Mouse (Mus musculus): ENCODE measurements around the gene Lgalsl. TPM values are rescaled to one million over a fixed set of nuclear protein-coding genes. Genes with fewer than 3 reads are reported as not detected.

Gene Lgalsl
- polyA plus RNA-seq, 1 experiment from 2014 or later = 28.1 TPM

DNA sequence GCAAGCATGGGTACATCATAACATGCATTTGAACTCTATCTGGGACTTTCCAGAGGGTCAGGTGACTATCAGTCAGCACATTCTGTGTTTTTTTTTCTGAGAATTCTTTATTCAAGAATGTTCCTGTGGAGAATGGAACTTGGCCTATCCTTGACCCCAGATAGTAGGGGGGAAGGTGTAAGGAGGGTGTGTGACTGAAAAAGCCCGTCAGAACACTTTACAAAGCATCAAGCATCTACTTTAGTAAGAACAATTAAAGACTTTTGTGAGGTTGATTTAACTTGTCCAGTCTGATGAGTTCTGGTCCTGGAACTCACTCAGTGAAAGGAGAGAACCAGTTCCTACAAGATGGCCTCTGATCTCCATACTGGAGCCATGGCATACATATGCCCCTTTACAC lies 45.7 kb downstream of the Lgalsl start:
- no peak for ATAC-seq (ENCODE audit: insufficient number of reproducible peaks, low FRiP score, low TSS enrichment, low read depth)

DNA sequence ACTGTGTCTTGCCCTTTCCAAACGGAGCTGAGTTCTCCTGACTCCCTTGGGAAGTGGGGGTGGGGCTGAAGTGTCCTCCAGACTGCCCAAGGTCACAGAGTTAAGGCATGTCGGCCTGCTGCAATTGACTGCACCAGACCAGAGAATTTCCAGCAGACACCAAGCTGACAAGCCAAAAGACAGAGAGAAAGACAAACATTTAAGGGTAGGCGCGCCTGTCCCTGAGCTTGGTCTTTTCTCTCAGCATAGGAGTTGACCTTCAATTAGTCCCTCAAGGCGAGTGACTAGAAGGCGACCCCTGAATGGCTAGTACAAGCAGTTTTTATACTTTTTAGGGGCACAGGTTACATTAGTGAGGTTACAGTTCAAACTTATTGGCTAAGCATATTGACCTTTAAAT lies 46.1 kb downstream of the Lgalsl start:
- 89% methylated on average over 6 of the region's 6 CpGs for WGBS

More for the DNA sequence above, 45.7 kb downstream of the Lgalsl start:
- Histone ChIP-seq H3K4me3 (ENCODE audit: low read depth, low read length) (no peak overlapping the region), H3K4me2 (ENCODE audit: low read depth, severe bottlenecking) (no peak overlapping the region), H3K36me3 (ENCODE audit: control insufficient read depth, insufficient read depth, low read length) (no peaks in the 10 kb centered on the region), H3K27ac (replicated peaks; ENCODE audit: low read depth, low read length) (no peak overlapping the region), H3K4me1 (ENCODE audit: control insufficient read depth, insufficient read depth, low read length) (0 out of 2 replicates have a peak, but pooled peaks cover 2% of the 10 kb centered on the region), H3K27me3 (ENCODE audit: control insufficient read depth, insufficient read depth, low read length) (no peaks in the 10 kb centered on the region), H3K9me3 (ENCODE audit: control insufficient read depth, low read length) (no peaks in the 10 kb centered on the region), H3K9ac (ENCODE audit: low read length) (no peak overlapping the region)
- no peak for DNase-seq (ENCODE audit: low spot score)
- 81% methylated on average over 1 of the region's 1 CpGs for WGBS

DNA sequence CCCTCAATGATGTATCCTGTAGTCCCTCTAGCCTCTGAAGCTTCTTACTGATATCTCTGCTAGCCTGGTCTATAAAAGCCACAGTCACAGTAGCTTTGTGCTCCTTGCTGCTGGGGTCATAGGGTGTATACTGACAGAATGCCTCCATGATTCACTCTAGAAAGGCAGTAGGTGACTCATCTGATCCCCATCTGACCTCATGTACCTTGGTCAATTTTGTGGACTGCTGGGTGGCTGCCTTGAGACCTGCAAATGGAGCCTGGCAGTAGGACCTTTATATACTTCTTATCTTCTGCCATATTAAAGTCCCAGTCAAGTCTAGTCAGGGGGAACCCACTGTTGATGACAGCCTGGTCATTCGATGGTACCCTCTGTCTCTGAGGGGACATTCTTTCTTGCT lies 47.4 kb downstream of the Lgalsl start:
- Histone ChIP-seq H3K4me2 (ENCODE audit: low read depth, severe bottlenecking) (no peak overlapping the region), H3K36me3 (ENCODE audit: control insufficient read depth, insufficient read depth, low read length) (no peaks in the 10 kb centered on the region), H3K27me3 (ENCODE audit: control insufficient read depth, insufficient read depth, low read length) (no peaks in the 10 kb centered on the region), H3K9me3 (ENCODE audit: control insufficient read depth, low read length) (no peaks in the 10 kb centered on the region), H3K4me1 (ENCODE audit: control insufficient read depth, insufficient read depth, low read length) (0 out of 2 replicates have a peak, but pooled peaks cover 2% of the 10 kb centered on the region), H3K27ac (replicated peaks; ENCODE audit: low read depth, low read length) (no peak overlapping the region), H3K9ac (ENCODE audit: low read length) (no peak overlapping the region), H3K4me3 (ENCODE audit: low read depth, low read length) (no peak overlapping the region)
- WGBS = 91% methylated on average over 1 of the region's 1 CpGs
- DNase-seq (ENCODE audit: low spot score) (peak; percentile 15), ATAC-seq (ENCODE audit: insufficient number of reproducible peaks, low FRiP score, low TSS enrichment, low read depth) (no peak)

More for the DNA sequence above, 46.1 kb downstream of the Lgalsl start:
- Histone ChIP-seq H3K27me3 (ENCODE audit: control insufficient read depth, insufficient read depth, low read length) (no peaks in the 10 kb centered on the region), H3K9ac (ENCODE audit: low read length) (no peak overlapping the region), H3K4me3 (ENCODE audit: low read depth, low read length) (no peak overlapping the region), H3K9me3 (ENCODE audit: control insufficient read depth, low read length) (no peaks in the 10 kb centered on the region), H3K27ac (replicated peaks; ENCODE audit: low read depth, low read length) (no peak overlapping the region), H3K36me3 (ENCODE audit: control insufficient read depth, insufficient read depth, low read length) (no peaks in the 10 kb centered on the region), H3K4me1 (ENCODE audit: control insufficient read depth, insufficient read depth, low read length) (0 out of 2 replicates have a peak, but pooled peaks cover 2% of the 10 kb centered on the region), H3K4me2 (ENCODE audit: low read depth, severe bottlenecking) (no peak overlapping the region)
- DNase-seq (ENCODE audit: low spot score) (no peak), ATAC-seq (ENCODE audit: insufficient number of reproducible peaks, low FRiP score, low TSS enrichment, low read depth) (no peak)

DNA sequence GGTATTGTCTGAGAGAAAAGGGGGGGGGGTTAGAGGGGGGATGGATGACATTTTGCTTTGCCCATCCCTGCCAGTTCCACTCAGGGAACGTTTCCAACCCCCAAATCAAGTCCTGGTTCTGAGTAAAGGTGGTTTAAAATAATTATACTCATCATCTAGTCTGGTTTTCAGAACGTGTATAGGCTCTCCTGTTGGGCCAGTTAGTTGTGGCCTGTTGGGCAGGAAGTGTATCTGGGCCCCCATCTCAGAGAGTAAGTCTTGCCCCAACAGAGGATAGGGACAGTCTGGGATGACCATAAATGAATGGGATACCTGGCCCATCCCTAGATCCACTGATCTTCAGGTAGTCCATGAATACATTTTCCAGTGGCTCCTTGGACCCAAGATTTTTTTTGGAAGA lies 48.2 kb downstream of the Lgalsl start:
- Histone ChIP-seq H3K9ac (ENCODE audit: low read length) (no peak overlapping the region), H3K27ac (replicated peaks; ENCODE audit: low read depth, low read length) (no peak overlapping the region), H3K4me3 (ENCODE audit: low read depth, low read length) (no peak overlapping the region), H3K9me3 (ENCODE audit: control insufficient read depth, low read length) (no peaks in the 10 kb centered on the region), H3K27me3 (ENCODE audit: control insufficient read depth, insufficient read depth, low read length) (no peaks in the 10 kb centered on the region), H3K36me3 (ENCODE audit: control insufficient read depth, insufficient read depth, low read length) (no peaks in the 10 kb centered on the region), H3K4me2 (ENCODE audit: low read depth, severe bottlenecking) (no peak overlapping the region), H3K4me1 (ENCODE audit: control insufficient read depth, insufficient read depth, low read length) (no peaks in the 10 kb centered on the region)
- DNase-seq (ENCODE audit: low spot score) (no peak), ATAC-seq (ENCODE audit: insufficient number of reproducible peaks, low FRiP score, low TSS enrichment, low read depth) (no peak)
- WGBS = 62% methylated on average over 2 of the region's 2 CpGs

DNA sequence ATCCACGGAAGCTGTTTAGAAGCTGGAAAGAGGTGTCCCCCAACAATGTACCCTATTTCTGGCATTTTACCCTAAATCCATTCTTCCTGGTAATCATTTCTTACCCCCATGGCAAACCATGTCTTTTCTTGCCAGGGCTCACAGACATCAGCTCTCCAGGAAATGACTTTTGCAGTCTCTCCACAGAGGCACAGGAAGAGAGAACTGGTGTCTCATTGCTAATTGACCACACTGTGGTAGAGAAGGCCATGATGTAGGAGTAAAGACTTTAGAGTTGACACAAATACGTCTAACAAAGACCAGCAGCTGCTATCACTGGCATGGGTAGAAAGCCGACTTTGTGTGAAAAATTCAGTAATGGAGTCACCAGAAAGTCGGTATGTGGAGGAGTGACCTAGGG lies 50.5 kb downstream of the Lgalsl start:
- ATAC-seq (ENCODE audit: insufficient number of reproducible peaks, low FRiP score, low TSS enrichment, low read depth) (no peak), DNase-seq (ENCODE audit: low spot score) (peak; percentile 7)
- Histone ChIP-seq H3K4me2 (ENCODE audit: low read depth, severe bottlenecking) (no peak overlapping the region), H3K9me3 (ENCODE audit: control insufficient read depth, low read length) (no peaks in the 10 kb centered on the region), H3K36me3 (ENCODE audit: control insufficient read depth, insufficient read depth, low read length) (no peaks in the 10 kb centered on the region), H3K27me3 (ENCODE audit: control insufficient read depth, insufficient read depth, low read length) (no peaks in the 10 kb centered on the region), H3K9ac (ENCODE audit: low read length) (no peak overlapping the region), H3K4me3 (ENCODE audit: low read depth, low read length) (no peak overlapping the region), H3K4me1 (ENCODE audit: control insufficient read depth, insufficient read depth, low read length) (no peaks in the 10 kb centered on the region), H3K27ac (replicated peaks; ENCODE audit: low read depth, low read length) (no peak overlapping the region)
- WGBS = 82% methylated on average over 4 of the region's 4 CpGs

DNA sequence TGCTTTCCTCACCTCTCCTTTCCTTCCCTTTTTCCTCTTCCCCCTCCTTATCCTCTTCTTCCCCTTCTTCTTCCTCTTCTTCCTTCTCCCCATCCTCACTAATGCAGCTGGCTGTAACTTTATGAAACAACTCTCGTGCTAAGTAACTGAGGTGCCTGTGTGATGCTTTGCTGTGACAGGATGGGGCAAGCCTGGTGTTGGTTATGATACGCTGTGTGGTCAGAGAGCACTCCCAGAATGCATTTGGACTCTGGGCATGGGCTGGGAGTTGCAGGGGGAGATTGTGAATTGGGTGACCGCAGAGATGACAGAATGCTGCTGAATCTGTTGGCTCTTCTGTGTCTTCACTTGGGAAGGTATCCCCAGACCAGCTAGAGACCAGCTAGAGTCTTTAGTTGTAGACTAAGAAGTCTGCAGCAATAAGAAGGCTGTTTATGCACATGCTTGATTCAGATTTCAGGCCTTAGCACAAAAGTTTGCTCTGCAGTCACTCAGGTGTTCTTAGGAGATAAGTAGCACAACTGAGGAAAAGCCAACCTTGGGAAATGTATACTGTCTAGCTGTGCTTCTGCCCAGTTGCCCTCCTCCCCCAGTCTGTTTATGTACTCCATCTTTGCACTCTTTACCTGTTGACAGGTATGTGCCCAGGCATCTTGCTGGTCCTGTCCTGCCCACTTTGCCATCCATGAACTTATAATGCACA lies 51.8 kb downstream of the Lgalsl start:
- H3K4me2 ChIP-seq (ENCODE audit: low read depth, severe bottlenecking) = no peak overlapping the region
- no peak for ATAC-seq (ENCODE audit: insufficient number of reproducible peaks, low FRiP score, low TSS enrichment, low read depth)
- H3K36me3 ChIP-seq (ENCODE audit: control insufficient read depth, insufficient read depth, low read length) = no peaks in the 10 kb centered on the region
- no peaks in the 10 kb centered on the region for H3K9me3 ChIP-seq (ENCODE audit: control insufficient read depth, low read length)
- WGBS = 81% methylated on average over 3 of the region's 3 CpGs
- no peak overlapping the region for H3K9ac ChIP-seq (ENCODE audit: low read length)
- H3K27ac ChIP-seq (replicated peaks; ENCODE audit: low read depth, low read length) = no peak overlapping the region
- no peaks in the 10 kb centered on the region for H3K4me1 ChIP-seq (ENCODE audit: control insufficient read depth, insufficient read depth, low read length)
- DNase-seq (ENCODE audit: low spot score) = peak; percentile 14
- no peaks in the 10 kb centered on the region for H3K27me3 ChIP-seq (ENCODE audit: control insufficient read depth, insufficient read depth, low read length)
- no peak overlapping the region for H3K4me3 ChIP-seq (ENCODE audit: low read depth, low read length)

DNA sequence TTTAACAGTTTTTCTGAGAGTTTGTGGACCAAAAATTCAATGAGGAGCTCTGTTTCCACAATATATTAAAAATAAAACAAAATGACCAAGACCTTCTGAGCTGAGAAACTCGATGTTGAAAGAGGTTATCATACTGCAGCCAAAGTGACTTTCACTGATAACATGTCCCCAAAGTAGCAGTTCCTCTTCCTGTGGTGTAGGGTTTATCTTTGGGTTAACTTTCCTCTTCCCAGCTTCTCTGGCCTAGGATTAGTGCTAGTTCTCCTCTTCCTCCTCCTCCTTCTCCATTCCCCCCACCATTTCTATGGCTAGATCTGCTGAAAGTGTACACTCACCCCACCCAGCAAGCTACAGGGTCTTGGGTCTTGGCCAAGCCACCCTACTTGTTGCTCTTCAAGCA lies 52.6 kb downstream of the Lgalsl start:
- Histone ChIP-seq H3K36me3 (ENCODE audit: control insufficient read depth, insufficient read depth, low read length) (no peaks in the 10 kb centered on the region), H3K27ac (replicated peaks; ENCODE audit: low read depth, low read length) (no peak overlapping the region), H3K9me3 (ENCODE audit: control insufficient read depth, low read length) (no peaks in the 10 kb centered on the region), H3K27me3 (ENCODE audit: control insufficient read depth, insufficient read depth, low read length) (no peaks in the 10 kb centered on the region), H3K4me3 (ENCODE audit: low read depth, low read length) (no peak overlapping the region), H3K9ac (ENCODE audit: low read length) (no peak overlapping the region), H3K4me1 (ENCODE audit: control insufficient read depth, insufficient read depth, low read length) (no peaks in the 10 kb centered on the region), H3K4me2 (ENCODE audit: low read depth, severe bottlenecking) (no peak overlapping the region)
- DNase-seq (ENCODE audit: low spot score) (no peak), ATAC-seq (ENCODE audit: insufficient number of reproducible peaks, low FRiP score, low TSS enrichment, low read depth) (no peak)
- WGBS = 67% methylated on average over 1 of the region's 1 CpGs

DNA sequence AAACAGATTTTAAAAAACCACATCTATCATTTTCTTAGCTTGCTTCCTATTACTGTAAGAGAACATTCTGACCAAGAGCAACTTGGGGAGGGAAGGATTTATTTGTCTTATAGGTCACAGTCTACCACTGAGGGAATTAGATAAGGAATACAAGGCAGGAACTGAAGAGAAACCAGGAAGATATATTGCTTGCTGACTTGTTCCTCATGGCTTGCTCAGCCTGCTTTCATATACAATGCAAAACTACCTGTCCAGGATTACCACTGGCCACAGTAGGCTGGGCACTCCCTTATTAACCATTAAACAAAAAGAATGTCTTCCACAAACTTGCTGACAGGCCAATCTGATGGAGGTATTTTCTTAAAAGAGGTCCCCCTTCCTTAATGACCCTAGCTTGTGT lies 54.2 kb downstream of the Lgalsl start:
- H3K9me3 ChIP-seq (ENCODE audit: control insufficient read depth, low read length) = no peaks in the 10 kb centered on the region
- no peaks in the 10 kb centered on the region for H3K36me3 ChIP-seq (ENCODE audit: control insufficient read depth, insufficient read depth, low read length)
- no peak overlapping the region for H3K4me3 ChIP-seq (ENCODE audit: low read depth, low read length)
- no peaks in the 10 kb centered on the region for H3K27me3 ChIP-seq (ENCODE audit: control insufficient read depth, insufficient read depth, low read length)
- ATAC-seq (ENCODE audit: insufficient number of reproducible peaks, low FRiP score, low TSS enrichment, low read depth) (no peak), DNase-seq (ENCODE audit: low spot score) (no peak)
- no peak overlapping the region for H3K4me2 ChIP-seq (ENCODE audit: low read depth, severe bottlenecking)
- no peak overlapping the region for H3K27ac ChIP-seq (replicated peaks; ENCODE audit: low read depth, low read length)
- no peak overlapping the region for H3K9ac ChIP-seq (ENCODE audit: low read length)
- no peaks in the 10 kb centered on the region for H3K4me1 ChIP-seq (ENCODE audit: control insufficient read depth, insufficient read depth, low read length)
